Mouse (Mus musculus) hindbrain, embryonic 15.5 days (tissue): ENCODE results near the gene Creg2. TPM values are rescaled to one million over a fixed set of nuclear protein-coding genes. Genes with fewer than 3 reads are reported as not detected.

ENCODE experiments used
- ATAC-seq: fragments of 200-750 bp; cut with Nextera tagmentation; 2 replicates; pipeline ENCODE4 v1.8.0; 2017; ENCODE audit warnings: low read depth, moderate number of reproducible peaks, moderate TSS enrichment; ENCODE audit not compliant: low FRiP score
- H3K27ac ChIP-seq: fragments of 300-500 bp; sonication (generic); replicated peaks from 2 replicates; pipeline ENCODE4 v1.5.1; 2015; ENCODE audit warnings: mild to moderate bottlenecking, inconsistent platforms
- H3K27me3 ChIP-seq: fragments of 300-500 bp; sonication (generic); 2 replicates; pipeline ENCODE4 v1.6.1; 2015; ENCODE audit warnings: control low read depth, inconsistent platforms
- H3K36me3 ChIP-seq: fragments of 300-500 bp; sonication (generic); 2 replicates; pipeline ENCODE4 v1.6.1; 2015; ENCODE audit warnings: control low read depth, inconsistent platforms
- H3K4me1 ChIP-seq: fragments of 300-500 bp; sonication (generic); replicated peaks from 2 replicates; pipeline ENCODE4 v1.6.1; 2015; ENCODE audit warnings: control low read depth, inconsistent platforms
- H3K4me2 ChIP-seq: fragments of 300-500 bp; sonication (generic); 2 replicates; pipeline ENCODE4 v1.6.1; 2015; ENCODE audit warnings: moderate library complexity, mild to moderate bottlenecking, inconsistent platforms
- H3K4me3 ChIP-seq: fragments of 300-500 bp; sonication (generic); 2 replicates; pipeline ENCODE4 v1.5.1; 2015; ENCODE audit warnings: mild to moderate bottlenecking, inconsistent platforms
- H3K9ac ChIP-seq: fragments of 300-500 bp; sonication (generic); 2 replicates; pipeline ENCODE4 v1.6.1; 2015; ENCODE audit warnings: inconsistent platforms
- H3K9me3 ChIP-seq: fragments of 300-500 bp; sonication (generic); 2 replicates; pipeline ENCODE4 v1.6.1; 2016; ENCODE audit warnings: control low read depth, inconsistent platforms
- WGBS: fragments of 180-500 bp; shearing (Covaris S2); methylation state at CpG from one replicate; pipeline ENCODE4 v1.1.7; 2015; 5-methylcytosine and 5-hydroxymethylcytosine counted together
- polyA plus RNA-seq: library from polyadenylated mRNA; unstranded; fragments of >200 nt; fragmentation: Nextera tagmentation; extraction: Ambion mirVana; gene quantifications from 2 replicates; pipeline ENCODE4 v1.2.1, GENCODE M21; 2015

The Creg2 gene
- polyA plus RNA-seq, 1 experiment from 2014 or later = 8.1 TPM

DNA sequence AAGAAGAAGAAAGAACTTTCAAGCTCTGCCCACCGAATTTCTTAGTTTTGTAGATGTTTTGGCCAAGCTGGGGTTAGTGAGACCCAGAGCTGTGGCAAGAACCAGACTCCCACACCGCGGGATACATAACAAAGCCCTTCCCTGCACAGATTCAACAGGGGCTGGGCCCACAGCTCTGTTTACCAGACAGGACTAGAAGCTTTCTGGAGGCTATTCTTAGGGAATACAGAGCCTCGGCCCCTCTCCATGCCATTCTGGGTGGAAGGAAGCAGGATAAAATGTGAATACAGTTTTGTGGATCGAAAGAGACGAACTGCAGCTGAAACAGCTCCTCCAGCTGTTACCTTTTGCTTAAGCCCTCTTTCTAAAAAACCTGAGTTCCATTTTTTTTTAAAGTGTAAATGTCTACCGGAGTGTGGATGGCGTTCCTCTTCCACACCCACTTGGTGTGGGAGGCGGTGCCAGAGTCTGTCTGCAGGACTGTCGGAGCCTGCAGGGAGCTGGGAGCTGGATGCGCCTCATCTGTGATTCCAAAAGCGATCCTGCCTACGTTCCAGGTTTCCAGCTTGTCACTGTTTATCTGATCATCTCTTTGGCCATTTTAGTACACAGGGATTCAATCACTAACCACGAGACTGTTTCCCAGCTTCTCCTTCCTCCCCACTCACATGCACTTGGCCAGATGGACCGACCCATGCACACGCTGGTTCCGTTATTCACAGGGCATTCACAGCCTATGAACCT is 1.4 kb downstream of the Creg2 start:
- WGBS = 13% methylated on average over 17 of the region's 17 CpGs
- ATAC-seq = peak; percentile 54; the same call in 1 of the 2 replicates

DNA sequence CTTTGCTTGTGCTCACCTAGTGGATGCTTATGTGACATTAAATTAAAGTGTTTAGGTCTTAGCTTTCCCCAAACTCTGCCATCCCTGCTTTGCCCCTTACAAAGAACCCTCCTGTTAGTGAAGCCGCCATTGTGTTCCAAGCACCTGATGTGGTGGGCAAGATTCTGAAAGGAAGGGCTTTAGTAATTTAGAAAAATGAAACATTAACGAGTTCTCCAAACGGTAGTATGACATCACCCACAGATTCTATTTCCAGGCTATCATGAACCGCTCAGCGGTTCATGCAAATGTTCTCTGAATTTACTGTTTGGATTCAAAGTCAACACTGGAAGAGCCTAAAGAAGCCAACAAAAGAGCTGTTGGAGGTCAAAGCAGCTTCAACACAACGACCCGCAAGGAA is 2.7 kb downstream of the Creg2 start:
- Histone ChIP-seq H3K4me1 (peaks cover 23% of the 10 kb centered on the region), H3K36me3 (no peaks in the 10 kb centered on the region), H3K9me3 (no peaks in the 10 kb centered on the region), H3K9ac (no peak overlapping the region), H3K4me2 (peak overlapping the region; percentile 97; the same call in 1 of the 2 replicates), H3K27me3 (peaks cover 5% of the 10 kb centered on the region; the same call in 1 of the 2 replicates), H3K4me3 (no peak overlapping the region), H3K27ac (no peak overlapping the region)
- no peak for ATAC-seq
- WGBS = 87% methylated on average over 7 of the region's 7 CpGs

More for the DNA sequence above, 1.4 kb downstream of the Creg2 start:
- peak overlapping the region; percentile 97 for H3K4me2 ChIP-seq
- peaks cover 23% of the 10 kb centered on the region for H3K4me1 ChIP-seq
- H3K27ac ChIP-seq = peak overlapping the region; percentile 78
- H3K9me3 ChIP-seq = no peaks in the 10 kb centered on the region
- peaks cover 5% of the 10 kb centered on the region; the same call in 1 of the 2 replicates for H3K27me3 ChIP-seq
- H3K4me3 ChIP-seq = peak overlapping the region; percentile 63
- peak overlapping the region; percentile 66 for H3K9ac ChIP-seq
- H3K36me3 ChIP-seq = no peaks in the 10 kb centered on the region

DNA sequence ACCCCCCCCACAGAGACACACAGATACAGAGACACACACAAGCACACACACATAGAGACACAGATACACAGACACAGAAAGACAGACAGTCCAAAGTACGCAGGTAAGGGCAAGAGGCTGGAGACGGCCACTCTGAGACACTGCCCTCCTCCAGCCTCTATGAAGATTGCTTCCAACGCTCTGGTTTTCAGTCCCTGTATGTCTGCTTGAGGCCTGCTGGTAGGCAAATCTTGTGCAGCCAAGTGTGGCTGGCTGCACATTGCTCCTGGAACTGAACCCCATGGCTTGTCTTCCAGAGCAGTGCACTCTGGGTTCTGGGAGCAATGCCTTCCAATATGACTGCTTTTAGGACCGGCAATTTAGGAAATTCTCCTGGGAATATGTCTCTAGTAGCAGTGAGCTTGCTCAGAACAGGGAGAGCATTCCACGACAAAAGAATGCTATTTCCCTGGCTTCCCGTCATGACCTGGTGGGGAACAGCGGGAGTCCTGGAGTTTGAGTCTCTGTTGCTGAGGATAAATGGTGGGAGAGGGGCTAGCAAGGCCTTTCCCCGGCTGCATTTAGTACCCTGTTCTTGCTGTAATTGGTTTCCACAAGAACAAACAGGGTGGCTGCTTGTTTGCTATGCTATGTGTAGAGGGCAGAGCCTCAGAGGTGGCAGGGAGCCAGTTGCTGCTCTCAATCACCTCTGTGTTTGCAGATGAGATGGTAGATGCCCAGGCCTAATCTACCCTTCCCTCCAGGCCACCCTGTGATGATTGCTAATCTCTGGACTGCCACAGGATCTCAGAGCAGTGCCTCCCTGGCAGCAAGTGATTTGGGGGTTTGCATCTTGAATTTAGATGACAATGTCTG is 5.1 kb downstream of the Creg2 start:
- no peak for ATAC-seq
- Histone ChIP-seq H3K36me3 (no peaks in the 10 kb centered on the region), H3K4me2 (no peak overlapping the region), H3K27ac (peak overlapping the region; percentile 54), H3K4me3 (no peak overlapping the region), H3K4me1 (peaks cover 21% of the 10 kb centered on the region), H3K27me3 (no peaks in the 10 kb centered on the region), H3K9me3 (no peaks in the 10 kb centered on the region), H3K9ac (no peak overlapping the region)
- 33% methylated on average over 8 of the region's 8 CpGs for WGBS

DNA sequence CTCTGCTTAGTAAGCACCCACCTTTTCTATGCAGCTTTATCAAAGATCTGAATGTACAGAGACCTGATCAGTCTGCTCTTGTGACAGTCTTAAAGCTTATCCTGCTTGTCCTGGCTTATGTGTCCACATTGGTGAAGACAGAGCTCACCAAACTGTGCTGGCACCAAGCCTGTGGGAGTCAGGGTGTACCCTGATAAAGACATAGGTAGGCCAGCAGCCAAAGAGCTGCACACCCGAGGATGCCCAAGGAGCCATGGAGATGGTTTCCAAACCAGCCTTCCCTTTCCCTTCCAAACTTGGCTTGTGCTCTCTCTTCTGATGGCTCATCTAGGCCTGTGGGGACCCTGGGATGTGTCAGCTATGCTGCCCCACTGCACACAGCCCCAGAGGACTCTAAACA is 6.9 kb downstream of the Creg2 start:
- WGBS = 58% methylated on average over 1 of the region's 1 CpGs
- Histone ChIP-seq H3K27me3 (no peaks in the 10 kb centered on the region), H3K9me3 (no peaks in the 10 kb centered on the region), H3K9ac (no peak overlapping the region), H3K4me2 (no peak overlapping the region), H3K27ac (no peak overlapping the region), H3K4me1 (peaks cover 9% of the 10 kb centered on the region), H3K36me3 (no peaks in the 10 kb centered on the region), H3K4me3 (no peak overlapping the region)
- no peak for ATAC-seq

DNA sequence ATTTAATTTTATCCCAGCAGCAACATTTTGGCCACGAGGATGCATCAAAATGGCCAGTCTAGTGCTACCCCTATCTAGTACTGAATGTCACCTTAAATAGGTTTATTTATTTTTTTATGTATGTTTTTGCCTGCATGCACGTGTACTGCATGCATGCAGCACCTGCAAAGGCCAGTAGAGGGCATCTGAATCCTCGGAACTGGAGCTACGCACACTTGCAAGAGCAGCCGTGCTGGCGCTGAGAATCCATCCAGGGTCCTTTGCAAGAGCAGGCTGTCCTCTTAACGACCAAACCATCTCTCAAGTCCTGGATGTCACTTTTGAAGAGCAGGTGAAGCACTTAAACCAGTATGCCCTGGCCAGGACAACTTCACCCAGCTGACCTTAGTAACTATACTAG is 9.6 kb downstream of the Creg2 start:
- Histone ChIP-seq H3K27me3 (no peaks in the 10 kb centered on the region), H3K9ac (no peak overlapping the region), H3K4me2 (no peak overlapping the region), H3K9me3 (no peaks in the 10 kb centered on the region), H3K27ac (no peak overlapping the region), H3K4me1 (peaks cover 9% of the 10 kb centered on the region), H3K36me3 (no peaks in the 10 kb centered on the region), H3K4me3 (no peak overlapping the region)
- no peak for ATAC-seq
- WGBS = 91% methylated on average over 7 of the region's 7 CpGs

DNA sequence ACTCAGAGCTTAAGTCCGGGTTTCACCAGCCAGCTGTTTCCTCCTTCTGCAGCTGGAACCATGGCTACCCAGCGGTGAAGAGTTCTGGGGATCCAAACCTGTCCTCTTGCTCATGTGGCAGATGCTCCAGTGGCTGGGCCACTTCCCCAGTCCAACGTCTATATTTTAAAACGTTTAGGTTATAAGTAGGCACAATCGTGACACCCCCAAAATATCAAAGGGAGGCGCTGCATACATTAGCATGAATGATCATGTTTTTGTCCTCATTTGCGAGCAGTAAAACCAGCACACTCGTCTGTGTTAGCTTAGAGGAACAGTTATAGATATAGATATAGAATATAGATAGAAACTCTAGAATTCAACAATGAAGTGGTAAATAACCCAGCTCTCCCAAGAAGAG is 14.1 kb downstream of the Creg2 start:
- no peak overlapping the region for H3K9ac ChIP-seq
- H3K27me3 ChIP-seq = no peaks in the 10 kb centered on the region
- 55% methylated on average over 8 of the region's 8 CpGs for WGBS
- no peaks in the 10 kb centered on the region for H3K9me3 ChIP-seq
- H3K4me3 ChIP-seq = no peak overlapping the region
- peaks cover 4% of the 10 kb centered on the region; the same call in 1 of the 2 replicates for H3K4me1 ChIP-seq
- no peak overlapping the region for H3K4me2 ChIP-seq
- no peak overlapping the region for H3K27ac ChIP-seq
- H3K36me3 ChIP-seq = no peaks in the 10 kb centered on the region
- no peak for ATAC-seq

DNA sequence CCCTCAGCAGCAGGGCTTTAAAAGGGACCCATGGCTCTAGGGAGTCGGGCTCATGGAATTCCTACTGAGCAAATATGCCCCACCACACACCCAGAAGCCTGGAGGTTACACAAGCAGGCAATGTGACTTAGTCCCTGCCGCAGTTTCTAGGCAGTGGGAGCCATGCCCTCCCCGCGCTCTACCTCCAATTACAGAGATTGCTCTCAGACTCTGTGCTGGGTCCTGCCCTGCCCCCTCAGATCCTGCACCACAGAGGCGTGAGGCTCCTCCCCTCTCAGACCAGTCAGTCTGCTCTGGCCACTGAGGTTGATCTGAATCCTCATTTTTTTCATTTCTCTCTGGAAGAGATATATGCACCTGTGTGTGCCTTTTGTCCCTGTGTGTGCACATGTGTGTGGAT is 14.6 kb downstream of the Creg2 start:
- ATAC-seq = peak; percentile 66; the same call in 1 of the 2 replicates

DNA sequence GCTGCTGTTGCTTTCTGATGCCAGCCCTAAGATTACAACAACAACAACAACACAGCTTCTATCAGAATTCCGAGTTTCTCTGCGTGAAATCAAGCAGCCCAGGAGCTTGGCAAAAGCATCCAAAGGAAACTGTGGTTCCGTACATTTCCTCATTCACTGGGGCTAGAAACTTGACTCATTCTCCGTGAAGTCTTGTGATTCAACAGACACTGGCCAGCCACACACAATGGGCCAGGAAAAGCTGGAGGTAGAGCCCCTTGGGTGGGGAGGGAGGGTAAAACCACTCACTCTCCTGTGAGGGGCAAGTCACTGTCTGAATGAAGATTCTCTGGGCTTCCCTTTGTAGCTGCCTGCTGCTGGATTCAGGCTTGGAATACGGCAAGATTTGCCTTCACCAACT is 15.1 kb downstream of the Creg2 start:
- Histone ChIP-seq H3K9me3 (no peaks in the 10 kb centered on the region), H3K27ac (no peak overlapping the region), H3K4me1 (peaks cover 4% of the 10 kb centered on the region; the same call in 1 of the 2 replicates), H3K9ac (no peak overlapping the region), H3K27me3 (no peaks in the 10 kb centered on the region), H3K36me3 (no peaks in the 10 kb centered on the region), H3K4me2 (no peak overlapping the region), H3K4me3 (no peak overlapping the region)
- no peak for ATAC-seq
- 29% methylated on average over 5 of the region's 5 CpGs for WGBS

More for the DNA sequence above, 14.6 kb downstream of the Creg2 start:
- Histone ChIP-seq H3K4me3 (no peak overlapping the region), H3K9ac (no peak overlapping the region), H3K9me3 (no peaks in the 10 kb centered on the region), H3K4me1 (peaks cover 4% of the 10 kb centered on the region; the same call in 1 of the 2 replicates), H3K27me3 (no peaks in the 10 kb centered on the region), H3K27ac (no peak overlapping the region), H3K36me3 (no peaks in the 10 kb centered on the region), H3K4me2 (no peak overlapping the region)
- 8% methylated on average over 5 of the region's 5 CpGs for WGBS

DNA sequence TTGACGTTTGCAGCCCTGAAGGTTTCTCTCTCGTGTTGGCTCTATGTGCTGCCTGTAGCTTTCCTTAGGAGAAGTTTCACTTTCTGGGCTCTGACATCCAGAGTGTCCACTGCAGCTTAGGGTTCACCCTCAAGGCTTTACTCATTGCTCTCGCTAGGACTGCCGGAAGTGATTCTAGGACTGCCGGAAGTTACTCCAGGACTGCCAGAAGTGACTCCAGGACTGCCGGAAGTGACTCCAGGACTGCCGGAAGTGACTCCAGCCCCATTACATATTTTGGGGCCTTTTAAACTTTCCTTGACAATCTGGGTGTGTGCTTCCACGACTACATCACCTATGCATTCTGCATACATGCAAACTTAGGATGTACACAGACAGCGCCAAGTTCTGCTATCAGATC is 22.7 kb downstream of the Creg2 start:
- WGBS = 86% methylated on average over 9 of the region's 9 CpGs
- Histone ChIP-seq H3K36me3 (no peaks in the 10 kb centered on the region), H3K9me3 (no peaks in the 10 kb centered on the region), H3K4me2 (no peak overlapping the region), H3K27me3 (no peaks in the 10 kb centered on the region), H3K4me1 (no peaks in the 10 kb centered on the region), H3K4me3 (no peak overlapping the region), H3K27ac (no peak overlapping the region), H3K9ac (no peak overlapping the region)
- ATAC-seq = no peak

DNA sequence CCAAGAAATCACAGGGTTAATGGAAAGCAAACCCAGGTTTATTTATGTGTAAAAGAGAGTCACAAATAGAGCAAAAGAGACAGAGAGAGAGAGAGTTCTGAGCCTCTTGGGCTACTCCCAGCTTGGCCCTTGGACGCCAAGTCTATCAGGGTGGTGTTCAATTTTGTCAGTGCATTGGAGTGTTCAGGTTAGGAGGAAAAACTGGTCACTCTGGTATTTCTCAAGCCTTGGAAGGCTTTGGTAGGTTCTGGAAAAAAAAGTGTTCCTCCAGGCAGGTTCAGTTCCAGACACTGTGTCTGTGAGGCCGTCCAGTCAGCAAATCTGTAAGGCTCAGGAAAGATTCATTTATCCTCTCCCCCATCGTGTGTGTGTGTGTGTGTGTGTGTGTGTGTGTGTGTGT is 25.8 kb downstream of the Creg2 start:
- H3K4me3 ChIP-seq = no peak overlapping the region
- H3K27ac ChIP-seq = no peak overlapping the region
- H3K4me2 ChIP-seq = no peak overlapping the region
- H3K9me3 ChIP-seq = peaks cover 3% of the 10 kb centered on the region; the same call in 1 of the 2 replicates
- 74% methylated on average over 3 of the region's 3 CpGs for WGBS
- no peaks in the 10 kb centered on the region for H3K4me1 ChIP-seq
- no peak for ATAC-seq
- no peaks in the 10 kb centered on the region for H3K27me3 ChIP-seq
- 0 out of 2 replicates have a peak, but pooled peaks cover 2% of the 10 kb centered on the region for H3K36me3 ChIP-seq
- H3K9ac ChIP-seq = no peak overlapping the region

DNA sequence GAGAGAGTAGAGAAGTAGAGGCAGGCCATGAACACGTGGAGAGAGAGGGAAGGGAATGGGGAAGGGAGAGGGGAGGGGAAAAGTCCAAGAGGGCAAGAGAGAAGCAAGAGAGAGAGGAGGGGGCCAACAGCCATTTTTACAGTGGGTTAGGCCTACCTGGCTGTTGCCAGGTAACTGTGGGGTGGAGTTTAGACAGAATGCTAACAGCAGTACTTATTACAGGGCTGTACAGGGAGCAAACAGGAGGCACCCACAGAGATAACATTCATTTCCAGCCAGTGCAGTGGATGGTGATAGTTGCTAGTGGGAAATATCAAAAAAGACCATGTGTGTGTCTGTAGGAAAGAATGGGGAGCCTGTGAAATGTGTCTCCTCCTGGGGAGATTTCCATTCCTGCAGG is 27.5 kb downstream of the Creg2 start:
- Histone ChIP-seq H3K9ac (no peak overlapping the region), H3K27ac (no peak overlapping the region), H3K4me3 (no peak overlapping the region), H3K27me3 (no peaks in the 10 kb centered on the region), H3K4me2 (no peak overlapping the region), H3K36me3 (0 out of 2 replicates have a peak, but pooled peaks cover 2% of the 10 kb centered on the region), H3K4me1 (no peaks in the 10 kb centered on the region), H3K9me3 (peaks cover 4% of the 10 kb centered on the region; the same call in 1 of the 2 replicates)
- 50% methylated on average over 1 of the region's 1 CpGs for WGBS
- no peak for ATAC-seq

DNA sequence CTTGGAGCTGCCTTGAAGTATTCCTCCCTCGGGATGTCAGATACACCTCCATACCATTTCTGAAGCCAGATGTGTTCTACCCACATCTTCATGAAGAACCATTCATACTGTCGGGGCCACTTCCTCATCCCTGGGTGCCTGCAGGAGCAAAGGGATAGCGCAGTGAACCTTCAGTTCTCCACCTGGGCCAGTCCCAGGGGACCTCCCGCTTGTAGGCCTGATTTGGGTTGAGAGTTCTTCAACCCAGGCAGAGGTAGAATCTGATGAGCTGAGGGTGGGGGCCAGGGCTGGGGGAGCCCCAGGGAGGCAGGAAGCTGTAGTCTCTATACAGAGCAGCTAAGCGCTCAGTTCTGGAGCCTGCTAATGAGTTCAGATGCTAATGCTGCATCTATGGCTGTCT is 28.2 kb downstream of the Creg2 start:
- no peak overlapping the region for H3K4me2 ChIP-seq
- H3K27me3 ChIP-seq = no peaks in the 10 kb centered on the region
- no peak overlapping the region for H3K9ac ChIP-seq
- 89% methylated on average over 5 of the region's 5 CpGs for WGBS
- ATAC-seq = no peak
- peaks cover 4% of the 10 kb centered on the region; the same call in 1 of the 2 replicates for H3K9me3 ChIP-seq
- 0 out of 2 replicates have a peak, but pooled peaks cover 2% of the 10 kb centered on the region for H3K36me3 ChIP-seq
- no peak overlapping the region for H3K27ac ChIP-seq
- H3K4me3 ChIP-seq = no peak overlapping the region
- H3K4me1 ChIP-seq = 0 out of 2 replicates have a peak, but pooled peaks cover 4% of the 10 kb centered on the region
